Mouse (Mus musculus): ENCODE data around the gene Plch2. TPM values are rescaled to one million over a fixed set of nuclear protein-coding genes. Genes with fewer than 3 reads are reported as not detected.
A peak's percentile ranks its signal among the peaks of the same experiment; 100 is the strongest.

The Plch2 gene
- total RNA-seq, 2 experiments from 2014 or later: 83.4 to 90.2 TPM

GRCm38 (mm10) chr4:154981076-154981475 is 75.5 kb downstream of the Plch2 start:
- intact Hi-C loops (cut with DNase I): loop anchor here (1.0 to 2.0 kb wide), 2 partner anchors 74 to 85 kb away; no protein-coding TSS in a partner anchor
- no peak overlapping the region for H3K4me3 ChIP-seq
- peak overlapping the region; percentile 69; the same call in 1 of the 2 replicates for H3K27ac ChIP-seq
- TF ChIP-seq CTCF (IDR thresholded peaks at IDR 0.05): no peak
- DNase-seq (ENCODE audit: extremely low spot score in 1 of 2, low spot score in 2 of 2): no peak

GRCm38 (mm10) chr4:154980110-154980509 is 76.5 kb downstream of the Plch2 start:
- intact Hi-C loops (cut with DNase I): loop anchor here (2.0 kb wide), 1 partner anchor 75 kb away; no protein-coding TSS in a partner anchor
- Histone ChIP-seq H3K4me3 (no peak overlapping the region), H3K27ac (no peak overlapping the region)
- TF ChIP-seq CTCF (IDR thresholded peaks at IDR 0.05): peak; percentile 52
- no peak for DNase-seq (ENCODE audit: extremely low spot score in 1 of 2, low spot score in 2 of 2)

DNA sequence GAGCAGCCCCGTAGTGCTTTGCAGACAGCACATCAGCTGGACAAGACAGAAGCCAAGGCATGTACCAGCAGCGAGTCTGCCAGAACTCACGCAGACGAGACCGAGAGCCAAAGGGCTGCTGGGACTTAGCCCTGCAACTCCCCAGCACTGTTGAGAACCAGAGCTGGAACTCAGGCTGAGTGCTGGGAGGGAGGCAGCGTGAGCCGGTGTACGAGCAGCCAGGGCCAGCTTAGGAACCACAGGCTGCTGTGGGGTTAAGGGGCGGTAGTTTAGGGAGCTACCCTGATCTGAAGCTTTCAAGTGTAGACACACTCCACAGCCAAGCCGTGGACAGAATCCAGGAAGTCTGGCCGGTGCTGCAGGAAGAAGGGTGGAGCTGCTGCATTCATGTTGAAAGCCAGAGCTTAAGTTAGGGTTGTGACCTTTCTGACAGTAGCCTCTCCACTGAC is 82.4 kb downstream of the Plch2 start:
- Histone ChIP-seq H3K4me3 (no peak overlapping the region), H3K27ac (no peak overlapping the region)
- DNase-seq (ENCODE audit: extremely low spot score in 1 of 2, low spot score in 2 of 2): no peak
- intact Hi-C loops (cut with DNase I): no loop called here
- no peak for TF ChIP-seq CTCF (IDR thresholded peaks at IDR 0.05)

DNA sequence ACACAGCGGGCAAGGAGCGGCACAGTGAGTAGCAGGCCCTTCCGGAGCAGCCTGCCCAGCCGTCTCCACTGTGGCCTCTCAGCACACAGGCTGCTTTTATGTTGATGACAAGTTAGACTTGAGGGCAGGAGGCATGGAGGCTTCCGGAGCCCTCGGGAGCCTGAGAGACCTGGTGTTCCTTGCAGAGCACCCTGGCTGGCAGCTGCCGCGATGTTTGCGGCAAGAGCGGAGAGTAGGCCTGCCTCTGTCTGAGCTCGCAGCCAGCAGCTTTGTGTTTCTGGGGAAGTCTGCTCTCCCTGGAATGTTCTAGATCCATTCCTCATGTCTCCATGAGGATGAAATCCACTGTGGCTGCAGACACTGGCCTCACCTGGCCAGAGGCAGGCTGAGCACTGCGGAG is 84.0 kb downstream of the Plch2 start:
- H3K27ac ChIP-seq: no peak overlapping the region
- no peak overlapping the region for H3K4me3 ChIP-seq
- intact Hi-C loops (cut with DNase I): no loop called here
- no peak for TF ChIP-seq CTCF (IDR thresholded peaks at IDR 0.05)
- DNase-seq (ENCODE audit: extremely low spot score in 1 of 2, low spot score in 2 of 2): no peak

DNA sequence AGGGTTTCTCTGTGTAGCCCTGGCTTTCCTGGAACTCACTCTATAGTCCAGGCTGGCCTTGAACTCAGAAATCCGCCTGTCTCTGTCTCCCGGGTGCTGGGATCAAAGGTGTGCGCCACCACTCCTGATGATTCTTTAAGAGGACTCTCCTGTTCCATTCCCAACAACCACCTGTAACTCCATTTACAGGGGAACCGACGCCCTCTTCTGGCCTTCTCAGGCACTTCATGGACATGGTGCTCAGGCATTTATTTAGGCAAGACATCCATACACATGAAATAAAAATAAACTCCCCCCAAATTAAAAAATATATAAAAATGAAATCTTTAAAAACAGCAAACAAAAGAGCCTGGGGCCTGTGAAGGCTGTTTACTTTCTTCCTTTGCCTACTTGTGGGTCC is 89.4 kb downstream of the Plch2 start:
- Histone ChIP-seq H3K27ac (no peak overlapping the region), H3K4me3 (no peak overlapping the region)
- DNase-seq (ENCODE audit: extremely low spot score in 1 of 2, low spot score in 2 of 2): peak in 1 of 2 experiments; percentile 61
- intact Hi-C loops (cut with DNase I): loop anchor here (10.0 kb wide), 1 partner anchor 812 kb away; no protein-coding TSS in a partner anchor
- peak; percentile 68 for TF ChIP-seq CTCF (IDR thresholded peaks at IDR 0.05)

GRCm38 (mm10) chr4:154965856-154966255 is 90.7 kb downstream of the Plch2 start:
- intact Hi-C loops (cut with DNase I): loop anchor here (2.0 to 10.0 kb wide), 2 partner anchors 21 to 811 kb away; no protein-coding TSS in a partner anchor
- no peak for TF ChIP-seq CTCF (IDR thresholded peaks at IDR 0.05)
- no peak for DNase-seq (ENCODE audit: extremely low spot score in 1 of 2, low spot score in 2 of 2)
- H3K4me3 ChIP-seq: no peak overlapping the region
- H3K27ac ChIP-seq: no peak overlapping the region

GRCm38 (mm10) chr4:154964581-154965235 is 91.9 kb downstream of the Plch2 start:
- Histone ChIP-seq H3K27ac (peak overlapping the region; percentile 98), H3K4me3 (peak overlapping the region; percentile 86)
- intact Hi-C loops (cut with DNase I): loop anchor here (2.0 to 10.0 kb wide), 3 partner anchors 20 to 810 kb away; no protein-coding TSS in a partner anchor
- DNase-seq (ENCODE audit: extremely low spot score in 1 of 2, low spot score in 2 of 2): no peak
- no peak for TF ChIP-seq CTCF (IDR thresholded peaks at IDR 0.05)

DNA sequence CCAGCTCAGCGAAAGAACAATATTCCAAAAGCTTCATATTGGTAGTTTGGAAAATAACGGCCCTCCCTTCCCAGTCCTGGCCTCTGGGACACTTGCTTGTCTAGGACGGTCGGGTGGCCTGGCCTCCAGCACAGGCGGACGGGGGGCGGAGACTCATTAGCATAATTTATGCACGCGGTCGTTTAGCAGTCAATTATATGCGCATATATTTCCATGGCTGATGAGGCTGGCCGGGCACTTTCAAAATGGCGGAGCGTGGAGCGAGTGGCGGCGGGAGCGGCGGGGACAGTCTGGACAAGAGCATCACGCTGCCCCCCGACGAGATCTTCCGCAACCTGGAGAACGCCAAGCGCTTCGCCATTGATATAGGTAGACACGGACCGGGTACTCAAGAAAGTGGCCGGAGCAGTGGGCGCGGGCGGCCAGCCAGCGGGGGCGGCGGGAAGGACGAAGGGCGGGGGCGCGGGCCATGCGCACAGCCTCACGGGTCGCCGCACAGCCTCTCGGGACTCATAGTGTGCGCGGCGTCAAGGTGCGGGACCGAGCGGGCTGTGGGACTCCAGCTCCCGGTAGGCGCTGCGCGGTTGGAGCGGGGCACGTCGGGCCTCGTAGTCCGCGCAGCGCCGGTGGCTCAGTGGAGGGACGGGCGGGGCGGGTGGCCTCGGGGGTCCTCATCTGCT is 92.5 kb downstream of the Plch2 start, which contains the start of gene Pank4:
TSS of gene Pank4 (plus strand) at position 223 of the 680 bp plus-strand sequence.
- intact Hi-C loops (cut with DNase I): loop anchor here (2.0 to 10.0 kb wide), 3 partner anchors 19 to 809 kb away; no protein-coding TSS in a partner anchor
- peak within 1 kb of the TSS; percentile 86 for H3K4me3 ChIP-seq
- TF ChIP-seq CTCF (IDR thresholded peaks at IDR 0.05): no peak
- peak within 1 kb of the TSS; percentile 98 for H3K27ac ChIP-seq
- DNase-seq (ENCODE audit: extremely low spot score in 1 of 2, low spot score in 2 of 2): peak; percentile 91 to 92

DNA sequence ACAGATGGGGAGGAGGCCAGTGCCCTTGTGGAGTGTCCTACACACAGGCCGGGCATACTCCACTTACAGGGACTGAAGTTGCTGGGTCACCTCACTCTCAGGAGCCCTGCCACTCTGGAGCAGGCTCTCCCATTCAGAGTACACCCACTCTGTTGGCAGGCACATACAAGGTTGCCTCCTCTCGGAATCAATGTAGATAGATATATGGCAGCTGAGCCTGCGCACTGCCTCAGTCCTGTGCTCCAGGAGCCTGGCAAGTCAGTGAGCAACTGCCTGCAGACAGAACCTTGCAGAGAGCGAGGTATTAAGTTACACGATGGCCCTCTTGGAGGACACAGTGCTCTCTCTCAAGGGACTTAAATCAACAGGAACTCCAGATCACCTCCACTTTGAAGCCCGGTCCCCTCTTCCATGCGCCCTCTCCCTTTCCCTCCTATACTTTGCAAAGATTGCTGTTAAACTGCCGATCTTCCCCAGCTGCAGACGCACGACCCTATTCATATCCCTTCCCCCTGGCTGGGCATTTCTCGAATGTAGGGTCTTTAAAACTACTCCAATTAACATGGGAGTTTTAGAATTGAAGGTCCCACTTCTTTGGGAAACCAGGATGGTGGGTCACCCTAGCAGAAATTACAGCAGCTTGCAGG is 93.3 kb downstream of the Plch2 start:
- no peak for TF ChIP-seq CTCF (IDR thresholded peaks at IDR 0.05)
- DNase-seq (ENCODE audit: extremely low spot score in 1 of 2, low spot score in 2 of 2): peak in 1 of 2 experiments; percentile 51
- intact Hi-C loops (cut with DNase I): loop anchor here (5.0 to 10.0 kb wide), 2 partner anchors 86 to 809 kb away; no protein-coding TSS in a partner anchor
- H3K27ac ChIP-seq: peak overlapping the region; percentile 98
- peak overlapping the region; percentile 86 for H3K4me3 ChIP-seq

GRCm38 (mm10) chr4:154962683-154963082 is 93.9 kb downstream of the Plch2 start:
- Histone ChIP-seq H3K4me3 (peak overlapping the region; percentile 86), H3K27ac (peak overlapping the region; percentile 98)
- no peak for TF ChIP-seq CTCF (IDR thresholded peaks at IDR 0.05)
- no peak for DNase-seq (ENCODE audit: extremely low spot score in 1 of 2, low spot score in 2 of 2)
- intact Hi-C loops (cut with DNase I): loop anchor here (5.0 to 10.0 kb wide), 2 partner anchors 85 to 808 kb away; no protein-coding TSS in a partner anchor

GRCm38 (mm10) chr4:154961911-154962310 is 94.7 kb downstream of the Plch2 start:
- Histone ChIP-seq H3K27ac (peak overlapping the region; percentile 98), H3K4me3 (peak overlapping the region; percentile 86)
- TF ChIP-seq CTCF (IDR thresholded peaks at IDR 0.05): no peak
- intact Hi-C loops (cut with DNase I): loop anchor here (5.0 to 10.0 kb wide), 2 partner anchors 85 to 807 kb away; no protein-coding TSS in a partner anchor
- no peak for DNase-seq (ENCODE audit: extremely low spot score in 1 of 2, low spot score in 2 of 2)
